Mouse (Mus musculus) layer of hippocampus, adult 18-20 months (tissue): Measurements from ENCODE around the gene Fli1. TPM values are rescaled to one million over a fixed set of nuclear protein-coding genes. Genes with fewer than 3 reads are reported as not detected.

Source experiments
- DNase-seq, 2 experiments: peaks; one replicate each; pipeline ENCODE4 v3.0.0; 2022; ENCODE audit warnings: low spot score in 2 of 2
- total RNA-seq, 2 experiments: library from RNA; stranded (reverse); gene quantifications; 2 replicates each; pipeline ENCODE4 v1.2.3; 2021

Gene Fli1
- total RNA-seq, 2 experiments from 2014 or later: 4.1 to 5.4 TPM

DNA sequence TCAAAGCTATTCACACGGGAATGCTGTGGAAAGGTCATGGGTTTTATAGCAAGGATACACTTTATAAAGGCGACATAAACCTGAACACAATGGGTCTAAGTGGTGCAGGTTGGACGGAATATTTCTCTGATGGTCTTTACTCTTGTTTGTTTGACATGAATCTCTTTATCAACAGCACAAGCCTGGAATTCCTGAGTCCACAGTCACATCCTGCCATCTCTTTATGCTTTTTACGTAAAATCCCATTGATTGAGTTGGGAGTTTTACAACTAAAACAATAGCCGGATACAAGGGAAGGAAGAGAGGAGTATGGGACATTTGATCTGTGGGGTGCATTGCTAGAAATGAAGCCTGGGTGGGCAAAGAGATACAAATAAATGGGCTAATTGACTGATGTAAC, 16.9 kb downstream of the Fli1 start:
- no peak for DNase-seq

DNA sequence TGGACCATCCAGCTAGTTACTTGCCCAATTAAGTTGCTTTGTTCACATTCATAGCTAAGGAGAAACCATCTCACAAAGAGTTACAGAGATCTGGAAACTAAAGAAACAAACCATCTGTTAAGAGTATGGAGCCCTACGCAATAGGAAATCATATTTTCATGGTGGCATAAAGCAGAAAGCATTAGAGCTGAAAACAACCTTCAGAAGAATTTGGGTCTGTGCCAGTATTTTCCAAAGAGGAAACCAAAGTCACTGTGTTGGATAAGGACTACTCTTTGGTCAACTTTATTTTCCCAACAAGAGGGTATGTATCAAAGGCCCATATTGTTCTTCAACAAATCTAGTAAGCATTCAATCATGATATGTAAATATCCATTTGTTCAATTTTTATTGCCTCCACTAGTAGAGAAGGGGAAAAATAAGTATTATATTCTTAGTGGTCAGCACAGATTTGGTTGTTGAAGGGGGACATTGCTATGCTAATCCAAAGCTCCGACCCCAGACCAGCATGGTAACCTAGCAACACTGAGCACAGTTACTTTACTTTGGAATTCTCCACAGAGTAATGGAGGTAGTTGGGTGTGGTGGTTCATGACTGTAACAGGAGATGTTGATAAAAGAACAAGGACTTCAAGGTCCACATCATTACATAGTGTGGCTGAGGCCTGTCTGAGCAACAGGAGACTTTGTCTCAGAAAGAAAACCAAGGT, 20.0 kb downstream of the Fli1 start:
- no peak for DNase-seq

DNA sequence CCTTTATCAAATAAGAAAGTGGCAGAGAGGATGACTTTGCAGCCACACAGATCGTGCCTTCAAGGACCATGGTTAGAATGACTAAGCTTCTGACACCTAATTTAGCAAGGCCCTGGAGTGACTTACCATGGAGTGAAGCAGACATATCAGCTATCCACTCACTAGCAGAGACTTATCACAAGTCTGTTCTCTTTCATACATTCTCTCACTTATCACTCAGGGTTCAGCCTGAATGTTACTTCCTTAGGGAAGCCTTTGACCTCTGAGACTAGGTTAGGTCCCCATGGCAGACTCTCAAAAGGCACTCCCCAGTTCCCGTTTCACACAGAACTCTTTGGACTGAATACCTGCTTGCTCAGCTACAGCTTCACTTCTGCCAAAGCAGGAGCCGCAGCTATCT, 21.3 kb downstream of the Fli1 start:
- no peak for DNase-seq

- no peak for DNase-seq
These were observed 21.8 kb downstream of the Fli1 start for GRCm38 (mm10) chr9:32520821-32521220.

DNA sequence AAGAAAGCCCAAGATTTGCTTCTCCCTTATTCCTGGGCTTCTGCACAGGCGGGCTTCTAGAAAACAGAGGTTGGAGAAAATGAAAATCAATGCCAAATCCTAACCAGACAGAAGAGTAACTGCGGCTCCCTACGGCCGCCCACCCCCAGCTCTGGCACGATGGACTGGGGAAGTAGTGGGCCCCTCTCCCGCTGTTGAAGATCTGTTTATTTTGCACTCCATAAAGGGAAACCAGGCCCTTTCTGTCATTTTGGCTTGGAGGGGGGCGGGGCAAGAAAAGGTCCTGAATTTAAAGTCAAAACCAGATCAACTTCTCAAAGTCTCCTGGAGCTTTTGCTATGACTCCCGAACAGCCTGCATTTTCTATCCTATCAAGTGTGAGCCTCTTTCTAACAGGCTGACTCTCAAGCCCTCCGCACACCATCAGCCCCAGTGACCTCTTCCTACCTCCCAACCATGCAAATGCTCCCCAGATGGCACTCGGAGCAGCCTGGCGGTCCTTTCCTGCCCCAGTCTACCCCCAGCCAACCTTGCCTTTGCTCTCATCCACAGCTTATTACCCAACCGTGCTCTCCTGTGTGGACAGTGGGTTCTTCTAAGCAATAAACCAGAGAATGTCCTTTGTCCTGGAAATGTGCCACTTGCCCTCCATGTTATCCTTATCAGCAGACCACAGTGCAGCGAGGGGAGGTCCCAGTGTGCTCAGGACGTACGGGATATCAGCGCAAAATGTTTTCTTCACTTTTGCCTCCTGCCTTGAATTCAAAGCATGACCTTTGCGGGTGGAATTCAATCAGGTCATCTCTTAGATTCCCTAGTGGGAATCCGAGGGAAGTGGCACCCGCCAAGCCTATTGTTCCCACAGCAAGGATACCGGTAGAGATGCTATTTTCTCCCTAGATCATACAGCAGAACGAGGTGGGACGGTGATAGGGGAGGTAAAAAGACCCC, 23.3 kb downstream of the Fli1 start:
- no peak for DNase-seq

GRCm38 (mm10) chr9:32518351-32519075, 24.1 kb downstream of the Fli1 start:
- DNase-seq: no peak

- DNase-seq: no peak
These were observed 26.0 kb downstream of the Fli1 start for GRCm38 (mm10) chr9:32516691-32517090.

DNA sequence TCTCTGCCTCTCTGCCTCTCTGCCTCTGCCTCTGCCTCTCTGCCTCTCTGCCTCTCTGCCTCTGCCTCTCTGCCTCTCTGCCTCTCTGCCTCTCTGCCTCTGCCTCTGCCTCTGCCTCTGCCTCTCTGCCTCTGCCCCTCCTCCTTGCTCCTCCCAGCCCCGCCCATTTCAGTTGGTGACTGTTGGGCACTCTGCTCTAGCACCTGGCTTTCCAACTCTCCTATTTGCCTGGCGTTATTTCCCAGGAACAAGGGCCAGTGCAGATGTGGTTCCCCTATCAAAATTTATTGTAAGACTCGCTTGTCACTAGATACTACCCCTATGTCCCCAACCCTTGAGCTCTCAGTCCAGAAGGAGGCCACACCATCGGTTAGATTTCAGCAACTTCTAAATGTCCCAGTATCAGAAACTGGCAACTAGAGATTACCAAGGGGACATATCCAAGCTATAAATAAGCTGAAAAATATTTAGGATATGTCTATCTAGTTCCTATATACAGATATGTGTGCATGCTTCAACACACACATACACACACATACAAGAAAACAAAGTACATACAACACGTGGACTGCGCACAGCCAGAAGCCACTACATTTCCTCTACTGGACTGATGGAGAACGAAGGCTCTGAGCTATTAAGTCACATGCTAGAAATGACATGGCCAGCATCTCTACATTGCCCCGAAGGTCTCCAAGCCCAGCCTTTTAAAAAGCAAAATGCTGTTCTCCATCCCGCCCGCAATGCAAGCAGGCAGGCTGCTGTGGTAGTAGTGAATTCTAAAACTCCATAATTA, 26.6 kb downstream of the Fli1 start:
- no peak for DNase-seq

GRCm38 (mm10) chr9:32514406-32515058, 28.1 kb downstream of the Fli1 start:
- no peak for DNase-seq

DNA sequence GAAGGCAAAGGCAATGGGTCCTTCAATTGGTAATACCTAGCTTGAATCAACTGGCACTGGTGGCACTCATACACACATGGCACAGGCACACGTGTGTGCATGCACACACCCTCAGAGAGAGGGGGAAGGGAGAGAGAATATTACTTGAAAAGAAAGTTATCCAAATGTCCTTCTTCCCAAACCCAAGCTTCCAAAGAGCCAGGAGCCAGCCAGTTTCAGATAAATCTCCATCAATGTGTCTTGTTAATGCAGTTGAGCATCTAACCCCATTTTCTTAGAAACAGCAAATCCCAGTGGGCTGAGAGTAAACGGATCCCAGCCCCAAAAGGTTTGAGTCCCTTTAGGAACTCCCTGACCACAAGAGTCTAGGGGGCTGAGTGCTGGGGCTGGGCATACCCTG, 29.2 kb downstream of the Fli1 start:
- DNase-seq: no peak

GRCm38 (mm10) chr9:32510454-32511263, 32.0 kb downstream of the Fli1 start:
- DNase-seq: no peak

DNA sequence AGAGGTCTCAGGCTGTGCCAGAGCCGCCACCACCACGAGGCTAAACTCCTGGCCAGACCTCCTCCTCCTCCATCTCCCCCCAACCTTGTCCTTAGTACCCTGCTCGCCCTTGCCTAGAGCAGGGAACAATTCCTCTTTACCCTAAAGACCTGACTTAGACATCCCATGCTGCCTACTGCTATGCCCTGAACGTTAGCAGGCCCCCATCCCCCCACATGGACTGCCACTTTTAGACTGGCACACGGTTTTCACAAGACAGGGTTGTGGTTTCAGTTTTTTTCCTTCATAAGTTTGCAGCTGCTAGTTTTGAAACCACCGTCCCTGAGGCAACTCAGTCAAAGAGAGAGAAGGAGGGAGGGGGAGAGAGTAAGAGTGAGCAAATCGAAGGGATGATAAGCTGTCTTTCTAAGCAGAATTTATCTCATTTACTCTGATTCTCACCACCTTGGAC, 32.9 kb downstream of the Fli1 start:
- DNase-seq: no peak

DNA sequence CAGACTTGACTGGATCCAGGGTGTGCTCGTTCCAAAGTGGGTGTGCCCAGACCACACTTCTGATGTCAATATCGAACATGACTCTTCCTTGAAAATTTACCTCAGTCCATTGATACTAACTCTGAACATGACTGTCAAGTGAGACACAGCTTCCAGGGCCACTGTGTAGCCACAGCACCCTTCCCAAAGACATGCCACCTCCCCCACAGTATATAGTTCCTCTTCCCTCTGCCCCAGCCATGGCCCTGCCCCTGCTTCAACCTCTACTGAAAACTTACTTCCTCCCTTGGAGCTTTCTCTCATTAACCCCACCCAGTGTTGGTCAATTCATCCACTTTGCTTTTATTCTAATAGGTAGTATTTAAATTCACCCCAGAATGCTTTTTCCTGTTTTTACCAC, 34.0 kb downstream of the Fli1 start:
- no peak for DNase-seq

GRCm38 (mm10) chr9:32508118-32508517, 34.5 kb downstream of the Fli1 start:
- no peak for DNase-seq

DNA sequence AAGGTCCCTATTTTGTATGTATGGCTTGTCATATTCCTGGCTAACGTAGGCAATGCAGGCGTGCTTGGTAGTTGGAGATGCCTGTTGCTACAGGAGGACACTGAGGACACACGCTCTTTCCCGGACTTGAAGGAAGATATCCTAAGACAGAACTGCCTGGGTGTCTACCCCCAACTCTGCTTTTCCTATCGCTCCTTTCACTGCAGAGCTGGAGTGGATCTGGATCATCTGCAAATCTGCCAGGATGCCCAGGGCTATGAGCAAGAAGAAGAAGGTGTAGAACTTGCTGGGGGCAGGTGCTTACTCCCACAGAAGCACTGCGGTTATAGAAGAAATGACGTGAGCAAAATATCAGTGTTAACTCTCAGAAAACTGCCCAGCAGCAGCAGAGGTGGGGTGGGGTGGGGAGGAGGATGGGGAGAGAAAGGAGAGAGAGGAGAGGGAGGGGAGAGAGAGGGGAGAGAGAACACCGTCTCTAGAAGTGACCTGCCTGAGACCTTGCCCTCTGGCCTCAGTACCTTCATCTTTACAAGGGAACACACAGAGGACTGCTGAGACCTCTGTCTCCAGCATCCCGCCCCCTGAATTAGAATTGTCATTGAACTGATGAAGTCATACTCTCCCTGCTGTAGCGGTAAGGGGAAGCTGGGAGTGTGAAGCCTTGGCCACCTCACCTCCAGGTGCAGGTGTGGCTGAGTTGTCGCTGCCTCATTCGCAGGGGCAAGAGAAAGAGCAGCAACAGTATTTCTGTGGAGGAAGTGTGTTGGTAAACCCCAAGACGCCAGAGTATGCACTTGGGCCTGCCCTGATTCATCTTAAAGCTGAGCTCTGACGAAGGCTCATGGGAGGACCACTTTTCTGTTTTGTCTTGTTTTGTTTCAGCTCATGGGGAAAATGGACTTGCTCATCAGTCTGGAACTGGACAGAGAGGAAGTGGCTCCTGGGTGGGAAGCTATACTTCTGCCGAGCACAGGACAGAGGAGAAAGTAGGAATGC, 35.5 kb downstream of the Fli1 start:
- no peak for DNase-seq

GRCm38 (mm10) chr9:32506161-32506560, 36.5 kb downstream of the Fli1 start:
- no peak for DNase-seq

- DNase-seq: no peak
These were observed 37.1 kb downstream of the Fli1 start for GRCm38 (mm10) chr9:32505460-32506075.

DNA sequence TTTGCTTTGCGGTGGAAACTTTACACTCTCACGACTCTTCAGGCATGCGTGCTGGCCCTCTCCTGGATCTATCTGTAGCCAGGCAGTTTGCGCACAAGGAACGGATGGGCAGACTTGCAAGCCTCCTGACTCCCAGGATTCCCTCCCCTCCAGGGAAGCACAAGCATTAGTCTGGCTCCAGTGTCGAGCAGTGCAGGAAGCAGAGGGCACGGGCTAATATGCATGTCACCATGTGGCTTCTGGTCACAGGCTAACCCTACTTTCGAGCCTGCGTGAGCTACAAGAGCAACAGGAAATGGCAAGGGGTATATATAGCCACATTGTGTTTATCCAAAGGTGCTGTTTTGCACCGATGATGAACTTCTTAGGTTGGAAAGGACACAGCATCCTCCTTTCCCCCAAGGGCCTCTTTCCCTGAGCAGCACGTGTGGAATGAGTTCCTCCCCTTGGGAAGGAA, 38.6 kb downstream of the Fli1 start:
- no peak for DNase-seq
